In genomic region chr8:119810127-119810868, GRCm38 (mm10) we compare ENCODE assay signal across 11 mouse cellular contexts. TPM values are rescaled to one million over a fixed set of nuclear protein-coding genes. Genes with fewer than 3 reads are reported as not detected.
DNase-seq lines count a peak whose midpoint lies in the region; ATAC-seq and TF ChIP-seq lines count a peak whose summit lies in the region.
"Had no signal": no experiment of that assay in that cellular context is flagged by ENCODE, and none has a peak within 500 bp of the region (broad histone marks: within the 10 kb centered on the region; RNA-seq: fewer than 3 reads in every experiment).

No protein-coding gene starts in this region.

- H3K27me3 ChIP-seq in hindbrain, embryonic 14.5 days (ENCODE audit: control insufficient read depth, insufficient read depth, low read length) = no peaks in the 10 kb centered on the region
- H3K27me3 ChIP-seq in midbrain, postnatal 0 days (ENCODE audit: insufficient read depth, low read length) = no peaks in the 10 kb centered on the region

- peaks cover 20% of the 10 kb centered on the region for H3K36me3 ChIP-seq in hindbrain, embryonic 14.5 days (replicated peaks; ENCODE audit: control insufficient read depth, insufficient read depth)
- peaks cover 16% of the 10 kb centered on the region for H3K36me3 ChIP-seq in midbrain, postnatal 0 days (ENCODE audit: insufficient read depth, low read length)

- peaks cover 34% of the 10 kb centered on the region for H3K4me1 ChIP-seq in hindbrain, embryonic 14.5 days (replicated peaks; ENCODE audit: control insufficient read depth, insufficient read depth, low read length)
- H3K4me1 ChIP-seq in midbrain, postnatal 0 days (ENCODE audit: insufficient read depth, low read length) = peaks cover 7% of the 10 kb centered on the region; the same call in 1 of the 2 replicates

- no peak overlapping the region for H3K27ac ChIP-seq in hindbrain, embryonic 14.5 days
- H3K27ac ChIP-seq in midbrain, postnatal 0 days (ENCODE audit: low read depth, low read length) = peak overlapping the region; percentile 26; the same call in 1 of the 2 replicates
- H3K27ac ChIP-seq: limb, embryonic 10.5 days had no signal

- 49% methylated on average over 20 of the region's 23 CpGs for WGBS in hindbrain, embryonic 14.5 days
- whole genome bisulfite sequencing in midbrain, postnatal 0 days = 44% methylated on average over 23 of the region's 23 CpGs

- no peaks in the 10 kb centered on the region for H3K9me3 ChIP-seq in hindbrain, embryonic 14.5 days (ENCODE audit: control insufficient read depth, low read length)
- H3K9me3 ChIP-seq in midbrain, postnatal 0 days (ENCODE audit: low read length) = no peaks in the 10 kb centered on the region
- H3K9me3 ChIP-seq: limb, embryonic 10.5 days had no signal

- H3K9ac ChIP-seq in hindbrain, embryonic 14.5 days = no peak overlapping the region; the same call in 1 of the 2 replicates
- 0 out of 2 replicates have a peak overlapping the region, but pooled peaks have one; percentile 13 for H3K9ac ChIP-seq in midbrain, postnatal 0 days (replicated peaks; ENCODE audit: low read length, poor library complexity, severe bottlenecking)

- peak; percentile 97 for DNase-seq in Muller cell, postnatal 12 days (ENCODE audit: inconsistent ontology term)
- DNase-seq in brain, adult 2 months (ENCODE audit: low read depth, low spot score) = peak; percentile 71
- DNase-seq in hindbrain, embryonic 14.5 days (ENCODE audit: low spot score) = no peak
- peak; percentile 63 for DNase-seq in midbrain, postnatal 0 days (ENCODE audit: low spot score)
- DNase-seq in thymus, postnatal 0 days (ENCODE audit: low spot score) = no peak
- no peak for DNase-seq in heart, postnatal 4 days
- DNase-seq in kidney, postnatal 36 days = no peak
- DNase-seq: heart, adult 18-20 months; lung, adult 2 months; spleen, adult 18-20 months had no signal

- no peak overlapping the region for H3K4me3 ChIP-seq in hindbrain, embryonic 14.5 days (replicated peaks; ENCODE audit: low read length)
- H3K4me3 ChIP-seq in midbrain, postnatal 0 days (ENCODE audit: low read depth, low read length) = no peak overlapping the region
- H3K4me3 ChIP-seq: limb, embryonic 10.5 days had no signal

- TF ChIP-seq CTCF in midbrain, postnatal 0 days (IDR thresholded peaks at IDR 0.05) = no peak

- peak; percentile 62 for ATAC-seq in hindbrain, embryonic 14.5 days (ENCODE audit: low FRiP score)
- peak; percentile 35 for ATAC-seq in midbrain, postnatal 0 days (ENCODE audit: low FRiP score)

- peak overlapping the region; percentile 12 for H3K4me2 ChIP-seq in hindbrain, embryonic 14.5 days (replicated peaks)
- H3K4me2 ChIP-seq in midbrain, postnatal 0 days (ENCODE audit: low read depth, low read length, poor library complexity, severe bottlenecking) = no peak overlapping the region

RNA-seq across cellular contexts. Expression of gene Cotl1, which starts 30.0 kb away (rescaled TPM):
- polyA plus RNA-seq in hindbrain, embryonic 14.5 days (2014; fragmentation: Nextera tagmentation; extraction: Ambion mirVana) = 238 and 309 TPM in 2 replicates
- total RNA-seq in midbrain, postnatal 0 days (2014; rRNA removed) = 223 and 238 TPM in 2 replicates
- 112 and 119 TPM in 2 replicates for polyA plus RNA-seq in midbrain, postnatal 0 days (2015; fragmentation: Nextera tagmentation; extraction: Ambion mirVana)
- 94.3 and 127 TPM in 2 replicates for polyA plus RNA-seq in thymus, postnatal 0 days (2015; fragmentation: Nextera tagmentation; extraction: Ambion mirVana)
- 10 to 100 TPM; 51.5 to 56.0 TPM for total RNA-seq in heart, postnatal 4 days (2021)

RNA-seq across cellular contexts. Expression of gene Tldc1, which starts 32.1 kb away (rescaled TPM):
- 6.5 and 7.4 TPM in 2 replicates for polyA plus RNA-seq in hindbrain, embryonic 14.5 days (2014; fragmentation: Nextera tagmentation; extraction: Ambion mirVana)
- 18.5 and 20.4 TPM in 2 replicates for total RNA-seq in midbrain, postnatal 0 days (2014; rRNA removed)
- polyA plus RNA-seq in midbrain, postnatal 0 days (2015; fragmentation: Nextera tagmentation; extraction: Ambion mirVana) = 6.7 and 7.4 TPM in 2 replicates
- polyA plus RNA-seq in thymus, postnatal 0 days (2015; fragmentation: Nextera tagmentation; extraction: Ambion mirVana) = 9.0 and 9.2 TPM in 2 replicates
- 1 to 10 TPM; 9.0 to 9.2 TPM for total RNA-seq in heart, postnatal 4 days (2021)

RNA-seq across cellular contexts. Expression of gene Klhl36, which starts 51.8 kb away (rescaled TPM):
- polyA plus RNA-seq in hindbrain, embryonic 14.5 days (2014; fragmentation: Nextera tagmentation; extraction: Ambion mirVana) = 15.1 and 19.1 TPM in 2 replicates
- 28.2 and 31.0 TPM in 2 replicates for total RNA-seq in midbrain, postnatal 0 days (2014; rRNA removed)
- polyA plus RNA-seq in midbrain, postnatal 0 days (2015; fragmentation: Nextera tagmentation; extraction: Ambion mirVana) = 19.5 and 21.0 TPM in 2 replicates
- 19.1 and 20.5 TPM in 2 replicates for polyA plus RNA-seq in thymus, postnatal 0 days (2015; fragmentation: Nextera tagmentation; extraction: Ambion mirVana)
- 1 to 10 TPM; 4.7 to 4.8 TPM for total RNA-seq in heart, postnatal 4 days (2021)

Comparison
In these comparisons a context has a peak if more than half of its experiments do, and no peak if none do; other contexts are left out.
1. DNase-seq: peak in Muller cell, postnatal 12 days (single experiment), brain, adult 2 months (single experiment) and midbrain, postnatal 0 days (single experiment); none in hindbrain, embryonic 14.5 days (single experiment), thymus, postnatal 0 days (single experiment), heart, postnatal 4 days (single experiment) and kidney, postnatal 36 days (0 of 2).